Mouse (Mus musculus): ENCODE data around the gene Yipf6.
"Not testable (repeated sequence)": the region's sequence is repeated elsewhere in the genome, so short reads cannot be mapped to it uniquely, and the experiment has no call there.

The Yipf6 gene

GRCm38 (mm10) chrX:98936101-98936500, at the start of gene Yipf6:
TSS of gene Yipf6 (plus strand) at chrX:98936316.
- no peak for DNase-seq

- DNase-seq: no peak
Observed at GRCm38 (mm10) chrX:98890072-98890405, 46.1 kb upstream of the Yipf6 start.

- peak in 1 of 2 experiments; percentile 9 for DNase-seq
Observed at GRCm38 (mm10) chrX:98890406-98891116, 45.6 kb upstream of the Yipf6 start, which contains the start of gene Ophn1. TSS of gene Ophn1 (minus strand) at chrX:98891025.

- DNase-seq: no peak
Observed at GRCm38 (mm10) chrX:98898307-98898706, 37.8 kb upstream of the Yipf6 start.

GRCm38 (mm10) chrX:98904226-98904625, 31.9 kb upstream of the Yipf6 start:
- DNase-seq: no peak

GRCm38 (mm10) chrX:98908910-98909309, 27.2 kb upstream of the Yipf6 start:
- DNase-seq: no peak

GRCm38 (mm10) chrX:98919423-98919822, 16.7 kb upstream of the Yipf6 start:
- no peak for DNase-seq

- DNase-seq: peak; percentile 87 to 90
Observed at GRCm38 (mm10) chrX:98936707-98937554, 815 bp downstream of the Yipf6 start.

GRCm38 (mm10) chrX:98937555-98938294, 1.6 kb downstream of the Yipf6 start:
- peak; percentile 91 to 92 for DNase-seq

GRCm38 (mm10) chrX:98953941-98954340, 17.8 kb downstream of the Yipf6 start:
- peak; percentile 14 to 15 for DNase-seq

- no peak for DNase-seq
Observed at GRCm38 (mm10) chrX:98958287-98958686, 22.2 kb downstream of the Yipf6 start.

- DNase-seq: no peak
Observed at GRCm38 (mm10) chrX:98959050-98959449, 22.9 kb downstream of the Yipf6 start.

GRCm38 (mm10) chrX:98963742-98964141, 27.6 kb downstream of the Yipf6 start:
- DNase-seq: no peak

- DNase-seq: no peak
Observed at GRCm38 (mm10) chrX:98964513-98964912, 28.4 kb downstream of the Yipf6 start.

- DNase-seq: not testable (repeated sequence)
Observed at GRCm38 (mm10) chrX:98986611-98987010, 50.5 kb downstream of the Yipf6 start.

GRCm38 (mm10) chrX:98989574-98989973, 53.5 kb downstream of the Yipf6 start:
- peak; percentile 9 to 15 for DNase-seq

All from thymus, postnatal 36 days (tissue).